Mouse (Mus musculus): ENCODE data around the gene Ccdc63.
A peak's percentile ranks its signal among the peaks of the same experiment; 100 is the strongest.
"Not testable (repeated sequence)": the region's sequence is repeated elsewhere in the genome, so short reads cannot be mapped to it uniquely, and the experiment has no call there.

The Ccdc63 gene

GRCm38 (mm10) chr5:122148107-122148506, 7.5 kb upstream of the Ccdc63 start:
- DNase-seq: no peak

GRCm38 (mm10) chr5:122146609-122147008, 6.0 kb upstream of the Ccdc63 start:
- DNase-seq: no peak

- no peak for DNase-seq
These were observed 5.5 kb upstream of the Ccdc63 start for GRCm38 (mm10) chr5:122146056-122146580.

- DNase-seq: no peak
These were observed 4.9 kb upstream of the Ccdc63 start for GRCm38 (mm10) chr5:122145381-122146055.

- no peak for DNase-seq
These were observed 4.2 kb upstream of the Ccdc63 start for GRCm38 (mm10) chr5:122144825-122145224.

- peak; percentile 45 for DNase-seq
These were observed 2.9 kb upstream of the Ccdc63 start for GRCm38 (mm10) chr5:122143543-122143942.

- peak; percentile 14 for DNase-seq
These were observed 1.8 kb upstream of the Ccdc63 start for GRCm38 (mm10) chr5:122142230-122142992.

GRCm38 (mm10) chr5:122139771-122140170, 852 bp downstream of the Ccdc63 start:
- not testable (repeated sequence) for DNase-seq

- no peak for DNase-seq
These were observed 1.8 kb downstream of the Ccdc63 start for GRCm38 (mm10) chr5:122138856-122139255.

GRCm38 (mm10) chr5:122136508-122137408, 3.9 kb downstream of the Ccdc63 start:
- DNase-seq: no peak

- DNase-seq: no peak
These were observed 5.2 kb downstream of the Ccdc63 start for GRCm38 (mm10) chr5:122135290-122135882.

- no peak for DNase-seq
These were observed 6.0 kb downstream of the Ccdc63 start for GRCm38 (mm10) chr5:122134395-122135289.

GRCm38 (mm10) chr5:122133050-122133389, 7.6 kb downstream of the Ccdc63 start:
- no peak for DNase-seq

- no peak for DNase-seq
These were observed 8.2 kb downstream of the Ccdc63 start for GRCm38 (mm10) chr5:122132167-122133049.

- DNase-seq: peak; percentile 84
These were observed 9.3 kb downstream of the Ccdc63 start for GRCm38 (mm10) chr5:122131076-122132051.

GRCm38 (mm10) chr5:122130341-122130998, 10.2 kb downstream of the Ccdc63 start:
- DNase-seq: peak; percentile 72

GRCm38 (mm10) chr5:122129068-122129655, 11.5 kb downstream of the Ccdc63 start:
- DNase-seq: peak; percentile 76

- no peak for DNase-seq
These were observed 15.3 kb downstream of the Ccdc63 start for GRCm38 (mm10) chr5:122125211-122125760.

Data from cerebellum, adult 11 months (tissue).